ENCODE assay signal across 21 mouse cellular contexts in the genomic region with DNA sequence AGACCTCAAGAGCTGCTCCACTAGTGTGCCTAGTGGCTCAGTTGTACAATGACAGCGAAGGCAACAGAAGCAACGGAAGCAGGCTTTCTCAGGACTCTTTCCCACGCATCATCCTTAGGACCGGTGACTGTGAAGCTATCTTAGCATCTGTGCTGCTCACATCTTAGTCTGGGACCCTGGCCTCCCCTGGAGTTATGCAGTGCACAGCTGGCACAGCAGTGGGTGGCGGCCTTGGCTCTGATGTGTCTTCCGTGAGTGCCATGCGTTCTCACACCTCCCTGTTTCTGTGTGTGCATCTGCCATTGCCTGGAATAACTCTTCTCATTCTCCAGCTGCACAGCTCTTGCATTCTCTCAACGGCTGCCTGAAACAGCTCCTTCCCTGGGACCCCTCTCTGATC. TPM values are rescaled to one million over a fixed set of nuclear protein-coding genes. Genes with fewer than 3 reads are reported as not detected.
DNase-seq lines count a peak whose midpoint lies in the region; ATAC-seq lines count a peak whose summit lies in the region.
"Had no signal": no experiment of that assay in that cellular context is flagged by ENCODE, and none has a peak within 500 bp of the region (broad histone marks: within the 10 kb centered on the region; RNA-seq: fewer than 3 reads in every experiment).

No protein-coding gene starts in this region.

- no peak overlapping the region for H3K9ac ChIP-seq in hindbrain, embryonic 13.5 days
- no peak overlapping the region for H3K9ac ChIP-seq in hindbrain, embryonic 12.5 days
- no peak overlapping the region for H3K9ac ChIP-seq in heart, embryonic 12.5 days
- H3K9ac ChIP-seq: limb, embryonic 15.5 days had no signal

- no peak overlapping the region for H3K4me2 ChIP-seq in hindbrain, embryonic 13.5 days
- no peak overlapping the region for H3K4me2 ChIP-seq in hindbrain, embryonic 12.5 days (replicated peaks)
- H3K4me2 ChIP-seq in heart, embryonic 12.5 days = no peak overlapping the region
- H3K4me2 ChIP-seq: limb, embryonic 15.5 days; midbrain, embryonic 11.5 days had no signal

- ATAC-seq in hindbrain, embryonic 13.5 days (ENCODE audit: low FRiP score) = 0 out of 2 replicates have a peak, but pooled peaks have one; percentile 22
- ATAC-seq in hindbrain, embryonic 12.5 days (ENCODE audit: low FRiP score) = no peak
- ATAC-seq in heart, embryonic 12.5 days (ENCODE audit: insufficient number of reproducible peaks, low FRiP score) = no peak
- ATAC-seq: inflammation-experienced regulatory T-cells, adult 6 months had no signal

- H3K9me3 ChIP-seq in hindbrain, embryonic 13.5 days = no peaks in the 10 kb centered on the region
- H3K9me3 ChIP-seq in hindbrain, embryonic 12.5 days (replicated peaks) = no peaks in the 10 kb centered on the region
- no peaks in the 10 kb centered on the region for H3K9me3 ChIP-seq in heart, embryonic 12.5 days (replicated peaks)
- H3K9me3 ChIP-seq: limb, embryonic 15.5 days had no signal

- peaks cover 3% of the 10 kb centered on the region; the same call in 1 of the 2 replicates for H3K4me1 ChIP-seq in hindbrain, embryonic 13.5 days (replicated peaks)
- 0 out of 2 replicates have a peak, but pooled peaks cover 3% of the 10 kb centered on the region for H3K4me1 ChIP-seq in hindbrain, embryonic 12.5 days
- H3K4me1 ChIP-seq in heart, embryonic 12.5 days (replicated peaks) = 0 out of 2 replicates have a peak, but pooled peaks cover 4% of the 10 kb centered on the region
- H3K4me1 ChIP-seq: limb, embryonic 15.5 days had no signal

- no peaks in the 10 kb centered on the region for H3K27me3 ChIP-seq in hindbrain, embryonic 13.5 days
- no peaks in the 10 kb centered on the region for H3K27me3 ChIP-seq in hindbrain, embryonic 12.5 days
- H3K27me3 ChIP-seq in heart, embryonic 12.5 days (replicated peaks) = peaks cover 6% of the 10 kb centered on the region; the same call in 1 of the 2 replicates
- H3K27me3 ChIP-seq: limb, embryonic 15.5 days had no signal

- H3K36me3 ChIP-seq in hindbrain, embryonic 13.5 days = no peaks in the 10 kb centered on the region
- H3K36me3 ChIP-seq in hindbrain, embryonic 12.5 days = no peaks in the 10 kb centered on the region
- no peaks in the 10 kb centered on the region for H3K36me3 ChIP-seq in heart, embryonic 12.5 days
- H3K36me3 ChIP-seq: limb, embryonic 15.5 days had no signal

- WGBS in hindbrain, embryonic 13.5 days = 77% methylated on average over 8 of the region's 8 CpGs
- WGBS in hindbrain, embryonic 12.5 days = 79% methylated on average over 8 of the region's 8 CpGs
- WGBS in heart, embryonic 12.5 days = 71% methylated on average over 8 of the region's 8 CpGs

- H3K4me3 ChIP-seq in hindbrain, embryonic 13.5 days = no peak overlapping the region
- H3K4me3 ChIP-seq in hindbrain, embryonic 12.5 days = no peak overlapping the region
- H3K4me3 ChIP-seq in heart, embryonic 12.5 days = no peak overlapping the region
- H3K4me3 ChIP-seq: gastrocnemius, adult 2 months; heart, adult 2 months; limb, embryonic 15.5 days; myocyte had no signal

- peak overlapping the region; percentile 45; the same call in 1 of the 2 replicates for H3K27ac ChIP-seq in hindbrain, embryonic 13.5 days
- no peak overlapping the region for H3K27ac ChIP-seq in hindbrain, embryonic 12.5 days
- H3K27ac ChIP-seq in heart, embryonic 12.5 days (ENCODE audit: poor library complexity, severe bottlenecking) = no peak overlapping the region
- H3K27ac ChIP-seq: gastrocnemius, adult 2 months; heart, adult 2 months; kidney, postnatal 0 days; limb, embryonic 15.5 days had no signal

- DNase-seq in right cerebral cortex, adult 18-20 months = peak; percentile 83
- no peak for DNase-seq in right cerebral cortex, postnatal 4 days
- peak; percentile 65 to 70 for DNase-seq in left cerebral cortex, adult 9 months (ENCODE audit: low spot score in 2 of 2)
- DNase-seq in right cerebral cortex, postnatal 36 days (ENCODE audit: low spot score in 2 of 2) = peak; percentile 73
- DNase-seq in kidney, adult 11 months = no peak
- DNase-seq: adrenal gland, adult 2 months; cerebellum, adult 18-20 months; gastrocnemius, adult 2 months; heart, adult 2 months; heart, postnatal 10 days; lung, adult 18-20 months; lung, postnatal 4 days had no signal

RNA-seq across cellular contexts. Expression of a gene that starts 46.4 kb away (rescaled TPM):
- 2.2 and 2.4 TPM in 2 replicates for polyA plus RNA-seq in hindbrain, embryonic 13.5 days (2015; fragmentation: Nextera tagmentation; extraction: Ambion mirVana)
- 2.8 and 3.1 TPM in 2 replicates for polyA plus RNA-seq in hindbrain, embryonic 12.5 days (2016; fragmentation: Nextera tagmentation; extraction: Ambion mirVana)
- 7.2 and 9.0 TPM in 2 replicates for polyA plus RNA-seq in heart, embryonic 12.5 days (2016; fragmentation: Nextera tagmentation; extraction: Ambion mirVana)
- polyA plus RNA-seq: C2C12; inflammation-experienced regulatory T-cells, adult 6 months; myocyte had no signal

Comparison
In these comparisons a context has a peak if more than half of its experiments do, and no peak if none do; other contexts are left out.
1. DNase-seq: peak in right cerebral cortex, adult 18-20 months (single experiment), left cerebral cortex, adult 9 months (2 of 2) and right cerebral cortex, postnatal 36 days (2 of 2); none in right cerebral cortex, postnatal 4 days (single experiment) and kidney, adult 11 months (single experiment).